Mouse (Mus musculus) megakaryocyte-erythroid progenitor cell, adult 5 weeks (primary cell): Measurements from ENCODE around the gene Tll2. TPM values are rescaled to one million over a fixed set of nuclear protein-coding genes. Genes with fewer than 3 reads are reported as not detected.

ENCODE experiments used
- polyA plus RNA-seq: library from polyadenylated mRNA; stranded (reverse); fragments of >175 nt; gene quantifications from 2 replicates; pipeline ENCODE4 v1.2.3, GENCODE M21; 2012

Tll2 gene
- not detected in 2 replicates for polyA plus RNA-seq

GRCm38 (mm10) chr19:41206811-41207344 is at the start of gene Tll2:
Tll2 (minus strand) TSS chr19:41206835.

GRCm38 (mm10) chr19:41076906-41077305 is 129.7 kb downstream of the Tll2 start, which contains the start of gene Opalin:
Opalin (minus strand) TSS chr19:41077113.

Other genes with a start within 250 kb of the Tll2 start
- gene Blnk, start 212.3 kb downstream of the Tll2 start, polyA plus RNA-seq: 3.6 and 6.2 TPM in 2 replicates
- gene Dntt, start 177.6 kb downstream of the Tll2 start, polyA plus RNA-seq: 3.9 and 9.0 TPM in 2 replicates
- not detected in 2 replicates for gene Opalin, start 129.7 kb downstream of the Tll2 start, polyA plus RNA-seq
- 42.5 and 42.8 TPM in 2 replicates for gene Tm9sf3, start 57.2 kb upstream of the Tll2 start, polyA plus RNA-seq
- 19.0 and 23.9 TPM in 2 replicates for gene Pik3ap1, start 178.3 kb upstream of the Tll2 start, polyA plus RNA-seq